Mouse (Mus musculus) olfactory bulb, adult 2 months (tissue): ENCODE data around the gene Ano8. TPM values are rescaled to one million over a fixed set of nuclear protein-coding genes. Genes with fewer than 3 reads are reported as not detected.

Experiments
- H3K27ac ChIP-seq: fragments of 200-500 bp; 2 replicates; pipeline ENCODE4 v1.5.1; 2012; ENCODE audit warnings: low read depth, low read length; ENCODE audit not compliant: insufficient read depth
- H3K4me1 ChIP-seq: fragments of 200-500 bp; 2 replicates; pipeline ENCODE4 v1.6.1; 2012; ENCODE audit warnings: low read length; ENCODE audit not compliant: control insufficient read depth, insufficient read depth
- H3K4me3 ChIP-seq: fragments of 200-500 bp; 2 replicates; pipeline ENCODE4 v1.5.1; 2012; ENCODE audit warnings: mild to moderate bottlenecking, low read depth, low read length, moderate library complexity; ENCODE audit not compliant: insufficient read depth
- CTCF ChIP-seq: fragments of 200-500 bp; IDR thresholded peaks from 2 replicates; pipeline ENCODE4 v1.5.1; 2012; ENCODE audit warnings: low read depth, mild to moderate bottlenecking, low read length, moderate library complexity; ENCODE audit not compliant: insufficient read depth
- POLR2A ChIP-seq: fragments of 200-500 bp; IDR thresholded peaks from 2 replicates; pipeline ENCODE4 v1.6.1; 2012; ENCODE audit warnings: mild to moderate bottlenecking, low read depth, low read length, moderate library complexity; ENCODE audit not compliant: insufficient read depth
- WGBS: fragments of 180-500 bp; shearing (Covaris S2); methylation state at CpG from one replicate; pipeline ENCODE4 v1.1.7; 2018; 5-methylcytosine and 5-hydroxymethylcytosine counted together
- polyA plus RNA-seq: library from polyadenylated mRNA; stranded (reverse); fragments of >200 nt; gene quantifications from 2 replicates; pipeline ENCODE4 v1.2.4, GENCODE M21; 2012; ENCODE audit warnings: low replicate concordance; ENCODE audit not compliant: missing spikeins, insufficient read depth, insufficient read length

Gene Ano8
- polyA plus RNA-seq, 1 experiment: not detected

- peaks cover 22% of the 10 kb centered on the region for H3K4me1 ChIP-seq
- peak within 1 kb of the TSS; percentile 78 for H3K4me3 ChIP-seq
- H3K27ac ChIP-seq: no peak within 1 kb of the TSS
- under 1% methylated on average over 33 of the region's 33 CpGs for WGBS
- TF ChIP-seq POLR2A (no peak), CTCF (no peak)
These were observed 2.1 kb upstream of the Ano8 start, which contains the start of gene Gtpbp3 for GRCm38 (mm10) chr8:71487691-71488445. Gtpbp3 (plus strand) TSS chr8:71488103.

GRCm38 (mm10) chr8:71486136-71486529, 370 bp upstream of the Ano8 start:
- WGBS: 5% methylated on average over 7 of the region's 7 CpGs
- Histone ChIP-seq H3K27ac (peak overlapping the region; percentile 20; the same call in 1 of the 2 replicates), H3K4me1 (peaks cover 22% of the 10 kb centered on the region), H3K4me3 (peak overlapping the region; percentile 95)
- TF ChIP-seq CTCF (no peak), POLR2A (no peak)

- H3K27ac ChIP-seq: no peak overlapping the region
- H3K4me1 ChIP-seq: peaks cover 22% of the 10 kb centered on the region
- TF ChIP-seq CTCF: no peak
- TF ChIP-seq POLR2A: no peak
- 92% methylated on average over 19 of the region's 19 CpGs for WGBS
- peak overlapping the region; percentile 95 for H3K4me3 ChIP-seq
These were observed 1.0 kb downstream of the Ano8 start for GRCm38 (mm10) chr8:71484736-71485135.

GRCm38 (mm10) chr8:71483932-71484331, 1.8 kb downstream of the Ano8 start:
- Histone ChIP-seq H3K27ac (no peak overlapping the region), H3K4me3 (no peak overlapping the region), H3K4me1 (peaks cover 18% of the 10 kb centered on the region)
- 60% methylated on average over 8 of the region's 8 CpGs for WGBS
- TF ChIP-seq CTCF (no peak), POLR2A (no peak)

- 91% methylated on average over 11 of the region's 11 CpGs for WGBS
- Histone ChIP-seq H3K4me3 (no peak overlapping the region), H3K4me1 (peaks cover 17% of the 10 kb centered on the region), H3K27ac (no peak overlapping the region)
- TF ChIP-seq POLR2A (no peak), CTCF (no peak)
These were observed 6.8 kb downstream of the Ano8 start for GRCm38 (mm10) chr8:71478943-71479342.

- Histone ChIP-seq H3K27ac (no peak overlapping the region), H3K4me1 (peaks cover 17% of the 10 kb centered on the region), H3K4me3 (peak overlapping the region; percentile 8; the same call in 1 of the 2 replicates)
- 46% methylated on average over 14 of the region's 14 CpGs for WGBS
- no peak for TF ChIP-seq POLR2A
- TF ChIP-seq CTCF: no peak
These were observed 8.4 kb downstream of the Ano8 start for GRCm38 (mm10) chr8:71477196-71477845.

- Histone ChIP-seq H3K27ac (peak overlapping the region; percentile 73), H3K4me3 (peak overlapping the region; percentile 57), H3K4me1 (peaks cover 17% of the 10 kb centered on the region)
- peak; percentile 16; the same call in 1 of the 2 replicates for TF ChIP-seq POLR2A
- TF ChIP-seq CTCF: no peak
- under 1% methylated on average over 109 of the region's 121 CpGs for WGBS
These were observed 9.4 kb downstream of the Ano8 start for GRCm38 (mm10) chr8:71476099-71476940.

GRCm38 (mm10) chr8:71475702-71476075, 10.1 kb downstream of the Ano8 start:
- peaks cover 23% of the 10 kb centered on the region for H3K4me1 ChIP-seq
- H3K27ac ChIP-seq: peak overlapping the region; percentile 73; the same call in 1 of the 2 replicates
- peak overlapping the region; percentile 57; the same call in 1 of the 2 replicates for H3K4me3 ChIP-seq
- no peak for TF ChIP-seq CTCF
- no peak for TF ChIP-seq POLR2A
- 26% methylated on average over 4 of the region's 4 CpGs for WGBS
